Mouse (Mus musculus) urinary bladder, postnatal 14 days (tissue): Measurements from ENCODE around the gene Tlr8.
"Not testable (repeated sequence)": the region's sequence is repeated elsewhere in the genome, so short reads cannot be mapped to it uniquely, and the experiment has no call there.

Experiments used
- DNase-seq: peaks from one replicate; pipeline ENCODE4 v3.0.0; 2021; ENCODE audit warnings: low spot score

Gene Tlr8

GRCm38 (mm10) chrX:167264086-167264485, at the start of gene Tlr8:
Gene Tlr8 (minus strand): TSS chrX:167264329.
- no peak for DNase-seq

GRCm38 (mm10) chrX:167302061-167302460, 37.9 kb upstream of the Tlr8 start:
- not testable (repeated sequence) for DNase-seq

- DNase-seq = peak; percentile 69
Observed at GRCm38 (mm10) chrX:167276953-167277352, 12.8 kb upstream of the Tlr8 start.

GRCm38 (mm10) chrX:167276551-167276950, 12.4 kb upstream of the Tlr8 start:
- no peak for DNase-seq

GRCm38 (mm10) chrX:167263530-167263929, 599 bp downstream of the Tlr8 start:
- DNase-seq = no peak

GRCm38 (mm10) chrX:167241736-167242135, 22.4 kb downstream of the Tlr8 start:
- DNase-seq = no peak

- DNase-seq = no peak
Observed at GRCm38 (mm10) chrX:167239293-167239921, 24.7 kb downstream of the Tlr8 start.

GRCm38 (mm10) chrX:167233104-167233687, 30.9 kb downstream of the Tlr8 start:
- DNase-seq = peak; percentile 83

- no peak for DNase-seq
Observed at GRCm38 (mm10) chrX:167231150-167231549, 33.0 kb downstream of the Tlr8 start.

- peak; percentile 13 for DNase-seq
Observed at GRCm38 (mm10) chrX:167229819-167230218, 34.3 kb downstream of the Tlr8 start.

- peak; percentile 50 for DNase-seq
Observed at GRCm38 (mm10) chrX:167229206-167229605, 34.9 kb downstream of the Tlr8 start.

- no peak for DNase-seq
Observed at GRCm38 (mm10) chrX:167227756-167228155, 36.4 kb downstream of the Tlr8 start.

GRCm38 (mm10) chrX:167227138-167227537, 37.0 kb downstream of the Tlr8 start:
- no peak for DNase-seq

- no peak for DNase-seq
Observed at GRCm38 (mm10) chrX:167226570-167226969, 37.6 kb downstream of the Tlr8 start.

- DNase-seq = peak; percentile 35
Observed at GRCm38 (mm10) chrX:167212707-167213106, 51.4 kb downstream of the Tlr8 start.

GRCm38 (mm10) chrX:167211871-167212555, 52.1 kb downstream of the Tlr8 start:
- peak; percentile 26 for DNase-seq

GRCm38 (mm10) chrX:167210319-167210728, 53.8 kb downstream of the Tlr8 start:
- peak; percentile 11 for DNase-seq

GRCm38 (mm10) chrX:167209828-167210227, 54.3 kb downstream of the Tlr8 start:
- peak; percentile 9 for DNase-seq

GRCm38 (mm10) chrX:167208978-167209754, 55.0 kb downstream of the Tlr8 start, which contains the start of gene Tmsb4x:
Gene Tmsb4x (minus strand): TSS chrX:167209315.
- DNase-seq = peak; percentile 83

- peak; percentile 20 for DNase-seq
Observed at GRCm38 (mm10) chrX:167208506-167208820, 55.7 kb downstream of the Tlr8 start.

- DNase-seq = peak; percentile 41
Observed at GRCm38 (mm10) chrX:167207741-167208505, 56.2 kb downstream of the Tlr8 start.
